Mouse (Mus musculus) hematopoietic stem cell, adult 5-6 weeks (primary cell): ENCODE measurements around the gene Gabbr2. TPM values are rescaled to one million over a fixed set of nuclear protein-coding genes. Genes with fewer than 3 reads are reported as not detected.

Experiments
- ATAC-seq, 2 experiments: fragments of 125-278 bp in 1 of 2; replicated peaks in 1 of 2; 2 replicates each; pipeline ENCODE4 v1.8.0; 2016 to 2017; ENCODE audit warnings: inconsistent platforms in 2 of 2, mild to moderate bottlenecking in 2 of 2, moderate number of reproducible peaks in 2 of 2, low read depth in 1 of 2, moderate TSS enrichment in 1 of 2; ENCODE audit not compliant: low FRiP score in 2 of 2, poor library complexity in 2 of 2, severe bottlenecking in 2 of 2, insufficient read depth in 1 of 2, low TSS enrichment in 1 of 2
- total RNA-seq: library from RNA; stranded (forward); fragments of 172-1452, 232-1000 nt; gene quantifications from 2 replicates; pipeline ENCODE4 v1.2.3, GENCODE M21; 2017

Gene Gabbr2
- total RNA-seq, 1 experiment from 2014 or later: 0.25 TPM

- no peak for ATAC-seq
Observed at GRCm38 (mm10) chr4:46729306-46730042, 262.2 kb downstream of the Gabbr2 start.

GRCm38 (mm10) chr4:46728231-46728630 lies 263.4 kb downstream of the Gabbr2 start:
- ATAC-seq: 0 out of 4 replicates have a peak, but pooled peaks of 1 of the 2 experiments have one; percentile 16

GRCm38 (mm10) chr4:46727153-46727552 lies 264.5 kb downstream of the Gabbr2 start:
- no peak for ATAC-seq

GRCm38 (mm10) chr4:46720821-46721557 lies 270.7 kb downstream of the Gabbr2 start:
- no peak for ATAC-seq

GRCm38 (mm10) chr4:46720070-46720469 lies 271.6 kb downstream of the Gabbr2 start:
- no peak for ATAC-seq

- ATAC-seq: no peak
Observed at GRCm38 (mm10) chr4:46718624-46719023, 273.0 kb downstream of the Gabbr2 start.

- no peak for ATAC-seq
Observed at GRCm38 (mm10) chr4:46717156-46717555, 274.5 kb downstream of the Gabbr2 start.

GRCm38 (mm10) chr4:46716361-46716760 lies 275.3 kb downstream of the Gabbr2 start:
- no peak for ATAC-seq

- ATAC-seq: no peak
Observed at GRCm38 (mm10) chr4:46710523-46710922, 281.1 kb downstream of the Gabbr2 start.

GRCm38 (mm10) chr4:46710018-46710417 lies 281.7 kb downstream of the Gabbr2 start:
- ATAC-seq: no peak

- ATAC-seq: no peak
Observed at GRCm38 (mm10) chr4:46709492-46709891, 282.2 kb downstream of the Gabbr2 start.

GRCm38 (mm10) chr4:46705739-46706138 lies 285.9 kb downstream of the Gabbr2 start:
- peak; percentile 14 to 32; a peak in 1 of 4 replicates for ATAC-seq

- ATAC-seq: no peak
Observed at GRCm38 (mm10) chr4:46703146-46703545, 288.5 kb downstream of the Gabbr2 start.

- ATAC-seq: no peak
Observed at GRCm38 (mm10) chr4:46700223-46700651, 291.4 kb downstream of the Gabbr2 start.

- ATAC-seq: no peak
Observed at GRCm38 (mm10) chr4:46696467-46696866, 295.2 kb downstream of the Gabbr2 start.

GRCm38 (mm10) chr4:46690565-46690964 lies 301.1 kb downstream of the Gabbr2 start:
- ATAC-seq: no peak

GRCm38 (mm10) chr4:46690023-46690420 lies 301.7 kb downstream of the Gabbr2 start:
- ATAC-seq: no peak

GRCm38 (mm10) chr4:46689397-46690022 lies 302.2 kb downstream of the Gabbr2 start:
- peak; percentile 72 to 80 for ATAC-seq
